Mouse (Mus musculus): ENCODE measurements at regions not wholly inside any gene's neighbourhood (a gene's known extent, or its start where the extent isn't known, plus 50 kb on each side); places are given as distances from the start of the nearest gene placed in this dataset.
A peak's percentile ranks its signal among the peaks of the same experiment; 100 is the strongest.

DNA sequence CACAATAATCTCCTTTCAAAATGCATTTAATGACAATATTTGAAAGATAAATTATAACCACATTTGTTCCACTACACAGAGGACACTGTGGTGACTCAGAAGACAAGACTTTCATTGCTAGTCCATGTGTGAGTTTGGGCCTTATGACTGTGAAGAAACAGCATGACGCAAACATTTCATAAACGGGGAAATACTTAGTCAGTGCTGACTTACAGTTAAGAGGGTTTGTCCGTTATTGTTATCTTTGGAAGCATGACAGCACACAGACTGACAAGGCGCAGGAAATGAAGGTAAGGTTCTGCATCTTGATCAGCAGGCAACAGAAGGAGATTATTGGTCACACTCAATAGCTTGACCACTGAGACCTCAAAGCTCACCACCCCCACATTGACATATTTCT, 1255.8 kb downstream of the Zpld1 start:
- H3K9me3 ChIP-seq (replicated peaks) = no peaks in the 10 kb centered on the region
- H3K36me3 ChIP-seq (replicated peaks) = no peaks in the 10 kb centered on the region
- H3K4me1 ChIP-seq (ENCODE audit: insufficient read depth, low read depth, low read length) = peaks cover 6% of the 10 kb centered on the region; the same call in 1 of the 2 replicates
- no peak for TF ChIP-seq POLR2AphosphoS5 (IDR thresholded peaks at IDR 0.05; ENCODE audit: insufficient replicate concordance, low read depth, low read length)
- no peak for TF ChIP-seq CTCF (IDR thresholded peaks at IDR 0.05; ENCODE audit: low read depth, low read length)
- TF ChIP-seq GATA1 (IDR thresholded peaks at IDR 0.05; ENCODE audit: borderline replicate concordance, low read length) = no peak
- no peak for TF ChIP-seq GATA2 (IDR thresholded peaks at IDR 0.05; ENCODE audit: borderline replicate concordance, low read depth, low read length)
- TF ChIP-seq TAL1 (conservative IDR thresholded peaks at IDR 0.05; ENCODE audit: low read depth, low read length) = peak; percentile 18; the same call in 1 of the 2 replicates
- H3K4me3 ChIP-seq (ENCODE audit: low read depth, low read length) = no peak overlapping the region
- peak; percentile 98 for ATAC-seq (ENCODE audit: extremely low read depth, insufficient number of reproducible peaks, low FRiP score, poor library complexity, severe bottlenecking)
- no peaks in the 10 kb centered on the region for H3K27me3 ChIP-seq (ENCODE audit: insufficient read depth, low read length)
- DNase-seq (ENCODE audit: low spot score) = no peak

DNA sequence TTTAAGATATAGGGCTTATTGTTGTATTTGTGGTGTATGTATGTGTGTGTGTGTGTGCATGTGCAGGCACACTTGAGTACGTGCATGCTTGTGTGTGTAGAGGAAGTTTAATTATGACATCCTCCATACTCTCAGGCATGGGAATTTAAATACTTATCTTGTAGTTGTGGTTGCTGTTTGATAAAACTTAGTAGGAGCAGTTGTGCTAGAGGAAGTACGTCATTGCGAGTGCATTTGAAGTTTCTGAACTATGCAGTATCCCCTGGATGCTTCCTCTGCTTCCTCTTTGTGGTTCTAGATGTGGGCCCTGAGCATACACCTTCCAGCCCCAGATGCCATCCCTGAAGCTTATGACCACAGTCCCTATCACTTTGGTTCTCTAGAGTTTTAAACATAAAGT, 1281.5 kb downstream of the Zpld1 start:
- no peaks in the 10 kb centered on the region for H3K27me3 ChIP-seq (ENCODE audit: insufficient read depth, low read length)
- no peak overlapping the region for H3K4me3 ChIP-seq (ENCODE audit: low read depth, low read length)
- ATAC-seq (ENCODE audit: extremely low read depth, insufficient number of reproducible peaks, low FRiP score, poor library complexity, severe bottlenecking) (peak; percentile 22; the same call in 1 of the 2 replicates), DNase-seq (ENCODE audit: low spot score) (no peak)
- H3K4me1 ChIP-seq (ENCODE audit: insufficient read depth, low read depth, low read length) = no peaks in the 10 kb centered on the region
- no peaks in the 10 kb centered on the region for H3K9me3 ChIP-seq (replicated peaks)
- no peak for TF ChIP-seq GATA2 (IDR thresholded peaks at IDR 0.05; ENCODE audit: borderline replicate concordance, low read depth, low read length)
- TF ChIP-seq GATA1 (IDR thresholded peaks at IDR 0.05; ENCODE audit: borderline replicate concordance, low read length) = no peak
- TF ChIP-seq POLR2AphosphoS5 (IDR thresholded peaks at IDR 0.05; ENCODE audit: insufficient replicate concordance, low read depth, low read length) = no peak
- no peak for TF ChIP-seq CTCF (IDR thresholded peaks at IDR 0.05; ENCODE audit: low read depth, low read length)
- no peak for TF ChIP-seq TAL1 (conservative IDR thresholded peaks at IDR 0.05; ENCODE audit: low read depth, low read length)
- no peaks in the 10 kb centered on the region for H3K36me3 ChIP-seq (replicated peaks)

DNA sequence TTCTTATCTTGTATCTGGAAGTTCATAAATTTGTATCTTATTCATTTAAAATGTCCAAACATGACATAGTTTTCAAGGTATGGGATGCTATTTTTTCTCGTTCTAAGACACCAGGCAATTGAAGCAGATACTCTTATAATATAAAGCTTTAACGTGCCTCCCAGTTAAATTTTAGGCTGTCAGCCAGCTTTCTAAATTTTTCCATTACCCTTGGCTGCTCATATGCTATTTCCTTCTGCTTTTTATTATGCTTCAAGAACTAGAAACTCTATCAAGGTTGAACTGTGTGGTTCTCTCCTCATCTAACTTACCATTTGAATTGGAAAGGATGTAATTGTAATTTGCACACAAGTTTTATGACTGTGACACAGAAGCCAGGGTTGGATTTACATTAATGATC, 1324.1 kb downstream of the Zpld1 start:
- no peak for TF ChIP-seq POLR2AphosphoS5 (IDR thresholded peaks at IDR 0.05; ENCODE audit: insufficient replicate concordance, low read depth, low read length)
- no peak for TF ChIP-seq GATA2 (IDR thresholded peaks at IDR 0.05; ENCODE audit: borderline replicate concordance, low read depth, low read length)
- TF ChIP-seq TAL1 (conservative IDR thresholded peaks at IDR 0.05; ENCODE audit: low read depth, low read length) = no peak
- TF ChIP-seq GATA1 (IDR thresholded peaks at IDR 0.05; ENCODE audit: borderline replicate concordance, low read length) = no peak
- no peak for TF ChIP-seq CTCF (IDR thresholded peaks at IDR 0.05; ENCODE audit: low read depth, low read length)
- ATAC-seq (ENCODE audit: extremely low read depth, insufficient number of reproducible peaks, low FRiP score, poor library complexity, severe bottlenecking) (no peak), DNase-seq (ENCODE audit: low spot score) (no peak)
- Histone ChIP-seq H3K4me3 (ENCODE audit: low read depth, low read length) (no peak overlapping the region), H3K4me1 (ENCODE audit: insufficient read depth, low read depth, low read length) (no peaks in the 10 kb centered on the region), H3K27me3 (ENCODE audit: insufficient read depth, low read length) (no peaks in the 10 kb centered on the region), H3K9me3 (replicated peaks) (no peaks in the 10 kb centered on the region), H3K36me3 (replicated peaks) (no peaks in the 10 kb centered on the region)

DNA sequence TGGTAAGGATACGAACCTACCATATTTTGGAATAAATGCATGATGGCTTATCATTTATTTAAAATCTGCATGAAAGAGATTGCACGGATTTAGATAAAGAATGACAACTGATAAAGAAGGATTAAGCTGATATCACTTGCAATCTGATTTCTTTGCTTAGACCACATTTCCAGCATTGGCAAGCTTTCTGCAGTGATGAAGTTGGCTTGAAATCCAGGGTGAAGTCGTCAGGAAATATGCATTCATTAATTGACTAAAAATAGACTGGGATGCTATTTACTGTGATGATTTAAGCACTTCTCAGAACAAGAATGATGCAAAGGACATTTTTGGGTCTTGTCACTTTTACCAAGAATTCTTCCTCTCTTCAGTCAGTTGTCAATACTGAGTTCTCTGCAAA, 1341.1 kb downstream of the Zpld1 start:
- H3K36me3 ChIP-seq (replicated peaks) = no peaks in the 10 kb centered on the region
- H3K27me3 ChIP-seq (ENCODE audit: insufficient read depth, low read length) = no peaks in the 10 kb centered on the region
- no peaks in the 10 kb centered on the region for H3K4me1 ChIP-seq (ENCODE audit: insufficient read depth, low read depth, low read length)
- ATAC-seq (ENCODE audit: extremely low read depth, insufficient number of reproducible peaks, low FRiP score, poor library complexity, severe bottlenecking) (no peak), DNase-seq (ENCODE audit: low spot score) (no peak)
- TF ChIP-seq POLR2AphosphoS5 (IDR thresholded peaks at IDR 0.05; ENCODE audit: insufficient replicate concordance, low read depth, low read length) = no peak
- no peak for TF ChIP-seq TAL1 (conservative IDR thresholded peaks at IDR 0.05; ENCODE audit: low read depth, low read length)
- TF ChIP-seq GATA2 (IDR thresholded peaks at IDR 0.05; ENCODE audit: borderline replicate concordance, low read depth, low read length) = no peak
- TF ChIP-seq CTCF (IDR thresholded peaks at IDR 0.05; ENCODE audit: low read depth, low read length) = no peak
- no peak for TF ChIP-seq GATA1 (IDR thresholded peaks at IDR 0.05; ENCODE audit: borderline replicate concordance, low read length)
- H3K9me3 ChIP-seq (replicated peaks) = no peaks in the 10 kb centered on the region
- H3K4me3 ChIP-seq (ENCODE audit: low read depth, low read length) = no peak overlapping the region

DNA sequence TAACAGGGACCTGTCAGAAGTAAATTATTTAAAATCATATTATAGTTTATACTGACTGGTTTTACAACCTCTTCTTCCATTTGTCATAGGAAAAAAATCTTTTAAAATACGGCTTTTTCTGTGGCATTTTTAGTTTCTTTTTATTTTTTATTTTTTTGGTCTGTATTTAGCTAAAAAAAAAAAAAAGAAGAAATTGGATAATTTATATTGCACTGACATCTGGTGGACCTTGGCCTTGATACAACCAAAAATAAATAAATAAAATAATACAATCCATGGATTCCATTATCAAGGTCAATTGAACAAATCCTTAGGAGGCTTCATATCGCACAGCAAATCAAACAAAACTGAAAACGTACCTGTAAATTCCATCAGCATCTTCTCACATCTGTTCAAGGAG, 1352.5 kb downstream of the Zpld1 start:
- DNase-seq (ENCODE audit: low spot score) (no peak), ATAC-seq (ENCODE audit: extremely low read depth, insufficient number of reproducible peaks, low FRiP score, poor library complexity, severe bottlenecking) (no peak)
- Histone ChIP-seq H3K36me3 (replicated peaks) (no peaks in the 10 kb centered on the region), H3K4me3 (ENCODE audit: low read depth, low read length) (no peak overlapping the region), H3K4me1 (ENCODE audit: insufficient read depth, low read depth, low read length) (no peaks in the 10 kb centered on the region), H3K27me3 (ENCODE audit: insufficient read depth, low read length) (no peaks in the 10 kb centered on the region), H3K9me3 (replicated peaks) (no peaks in the 10 kb centered on the region)
- TF ChIP-seq TAL1 (conservative IDR thresholded peaks at IDR 0.05; ENCODE audit: low read depth, low read length) = no peak
- no peak for TF ChIP-seq GATA1 (IDR thresholded peaks at IDR 0.05; ENCODE audit: borderline replicate concordance, low read length)
- no peak for TF ChIP-seq CTCF (IDR thresholded peaks at IDR 0.05; ENCODE audit: low read depth, low read length)
- no peak for TF ChIP-seq POLR2AphosphoS5 (IDR thresholded peaks at IDR 0.05; ENCODE audit: insufficient replicate concordance, low read depth, low read length)
- no peak for TF ChIP-seq GATA2 (IDR thresholded peaks at IDR 0.05; ENCODE audit: borderline replicate concordance, low read depth, low read length)

DNA sequence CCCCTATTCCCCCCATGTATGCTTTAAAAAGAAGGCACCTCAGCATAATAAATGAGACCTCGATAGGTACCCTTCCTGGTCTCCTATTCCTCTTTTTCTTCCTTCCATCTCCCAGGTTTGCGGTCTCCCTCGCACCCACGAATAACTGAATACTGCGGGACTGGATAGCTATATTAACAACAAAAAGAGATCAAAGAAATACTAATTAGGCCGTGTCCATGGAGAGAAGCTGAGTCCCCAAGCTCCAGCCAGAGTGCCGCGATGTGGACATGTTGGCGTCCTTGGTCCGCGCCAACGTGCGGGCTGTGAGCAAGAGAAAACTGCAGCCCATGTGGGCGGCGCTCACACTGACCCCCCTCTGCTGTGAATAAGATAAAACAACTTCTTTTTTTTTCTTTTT, 1382.0 kb downstream of the Zpld1 start:
- Histone ChIP-seq H3K4me1 (ENCODE audit: insufficient read depth, low read depth, low read length) (no peaks in the 10 kb centered on the region), H3K36me3 (replicated peaks) (no peaks in the 10 kb centered on the region), H3K4me3 (ENCODE audit: low read depth, low read length) (no peak overlapping the region), H3K9me3 (replicated peaks) (0 out of 2 replicates have a peak, but pooled peaks cover 2% of the 10 kb centered on the region), H3K27me3 (ENCODE audit: insufficient read depth, low read length) (no peaks in the 10 kb centered on the region)
- ATAC-seq (ENCODE audit: extremely low read depth, insufficient number of reproducible peaks, low FRiP score, poor library complexity, severe bottlenecking) = no peak
- DNase-seq (ENCODE audit: low spot score) = no peak
- no peak for TF ChIP-seq POLR2AphosphoS5 (IDR thresholded peaks at IDR 0.05; ENCODE audit: insufficient replicate concordance, low read depth, low read length)
- no peak for TF ChIP-seq GATA2 (IDR thresholded peaks at IDR 0.05; ENCODE audit: borderline replicate concordance, low read depth, low read length)
- no peak for TF ChIP-seq CTCF (IDR thresholded peaks at IDR 0.05; ENCODE audit: low read depth, low read length)
- no peak for TF ChIP-seq TAL1 (conservative IDR thresholded peaks at IDR 0.05; ENCODE audit: low read depth, low read length)
- no peak for TF ChIP-seq GATA1 (IDR thresholded peaks at IDR 0.05; ENCODE audit: borderline replicate concordance, low read length)

Data from G1E (cell line).